Mouse (Mus musculus) common myeloid progenitor, adult 5-6 weeks (primary cell): Measurements from ENCODE around the gene Prdm13. TPM values are rescaled to one million over a fixed set of nuclear protein-coding genes. Genes with fewer than 3 reads are reported as not detected.

Source experiments
- ATAC-seq: replicated peaks from 2 replicates; pipeline ENCODE4 v1.8.0; 2016; ENCODE audit warnings: low read depth, mild to moderate bottlenecking, moderate TSS enrichment, inconsistent platforms; ENCODE audit not compliant: poor library complexity, severe bottlenecking
- total RNA-seq: library from RNA; stranded (forward); fragments of 200-1000, 187-1606 nt; gene quantifications from 2 replicates; pipeline ENCODE4 v1.2.3, GENCODE M21; 2017

Gene Prdm13
- total RNA-seq, 1 experiment from 2014 or later: not detected

DNA sequence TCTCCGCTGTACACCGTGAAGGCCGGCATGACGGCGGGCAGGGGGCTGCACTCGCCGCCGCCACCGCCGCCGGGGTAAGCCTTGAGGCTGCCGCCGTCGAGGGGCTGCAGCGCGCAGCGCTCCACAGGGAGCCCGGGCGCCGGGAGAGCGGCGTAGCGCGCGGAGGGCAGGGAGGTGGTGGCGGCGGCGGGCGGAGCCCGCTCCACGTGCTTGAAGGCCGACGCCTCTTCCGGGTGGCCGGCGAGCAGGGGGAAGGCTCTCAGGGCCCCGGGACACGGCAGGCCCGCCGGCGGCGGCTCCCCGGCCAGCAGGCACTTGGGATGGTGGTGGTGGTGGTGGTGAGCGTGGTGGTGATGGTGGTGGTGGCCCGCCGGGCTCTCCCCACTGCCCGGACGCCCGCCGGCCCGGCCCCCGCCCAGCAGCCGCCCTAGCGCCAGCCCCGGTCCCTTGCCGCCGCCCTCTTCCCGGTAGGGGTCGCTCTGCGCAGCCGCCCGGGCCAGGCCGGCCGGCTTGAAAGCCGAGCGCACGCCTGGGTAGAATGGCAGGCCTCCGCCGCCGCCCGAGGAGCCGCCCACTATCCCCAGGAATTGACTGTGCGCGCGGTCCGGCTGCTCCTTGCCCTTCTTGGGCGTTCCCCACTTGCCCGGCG, 6.7 kb downstream of the Prdm13 start:
- peak; percentile 64 for ATAC-seq

GRCm38 (mm10) chr4:21678101-21678974, 7.4 kb downstream of the Prdm13 start:
- ATAC-seq: peak; percentile 13; the same call in 1 of the 2 replicates

GRCm38 (mm10) chr4:21674691-21675090, 11.1 kb downstream of the Prdm13 start:
- ATAC-seq: no peak

DNA sequence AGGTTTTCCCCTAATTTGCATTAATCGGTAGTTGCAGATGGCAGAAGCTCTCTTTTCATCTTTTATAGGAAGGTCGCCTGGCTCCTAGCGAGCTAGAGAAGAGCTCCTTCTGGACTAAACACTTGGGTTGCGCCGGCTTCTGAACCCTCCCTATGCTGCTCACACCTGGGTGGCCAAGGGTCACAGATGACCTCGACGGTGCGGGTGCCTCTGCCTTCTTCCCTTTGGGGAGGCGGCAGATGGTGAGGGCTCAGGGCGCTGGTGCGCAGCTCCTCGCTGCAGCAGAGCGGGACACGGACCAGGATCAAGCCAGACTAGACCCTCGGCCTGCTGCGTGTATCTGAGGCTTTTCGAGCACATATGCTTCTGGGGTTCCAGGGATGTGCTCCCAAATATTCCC, 11.7 kb downstream of the Prdm13 start:
- no peak for ATAC-seq

DNA sequence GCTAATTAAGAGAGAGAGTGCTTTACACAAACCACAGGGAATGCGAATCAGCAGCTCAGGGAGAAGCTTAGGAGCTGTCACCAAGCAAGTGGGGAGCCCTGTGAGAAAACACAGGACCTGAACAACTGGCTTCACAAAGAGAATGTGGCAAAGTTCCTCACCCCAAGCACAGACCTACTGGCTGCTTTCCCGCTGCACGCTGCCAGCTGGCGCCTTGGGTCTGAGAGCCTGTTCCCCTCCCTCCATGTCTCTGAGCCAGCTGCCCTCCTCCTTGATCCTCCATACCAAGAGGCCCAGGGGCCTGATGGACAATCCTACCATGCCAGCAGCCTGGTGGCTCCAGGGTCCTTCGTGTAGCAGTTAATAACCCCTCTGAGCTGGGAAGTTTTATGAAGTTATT, 19.8 kb downstream of the Prdm13 start:
- ATAC-seq: no peak

DNA sequence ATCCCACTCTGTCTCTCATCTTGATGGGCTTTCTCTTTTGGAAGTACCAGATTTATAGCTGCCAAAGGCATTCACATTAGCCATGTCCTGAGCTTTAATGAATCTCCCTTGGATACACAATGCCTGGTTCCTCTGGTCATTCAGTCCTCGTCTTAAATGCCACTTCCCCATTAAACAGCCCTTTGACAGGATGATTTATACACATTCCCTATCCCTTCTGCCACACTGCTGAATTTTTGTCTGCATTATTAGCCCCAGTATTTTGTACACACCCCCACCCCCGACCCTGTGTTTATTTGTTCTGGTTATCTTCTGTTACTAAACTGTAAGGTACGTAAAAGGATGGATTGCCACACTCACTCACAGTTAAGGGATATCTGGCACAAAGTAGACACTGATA, 27.6 kb downstream of the Prdm13 start:
- ATAC-seq: no peak

- ATAC-seq: no peak
Measured at GRCm38 (mm10) chr4:21629275-21629583, 56.5 kb downstream of the Prdm13 start.

DNA sequence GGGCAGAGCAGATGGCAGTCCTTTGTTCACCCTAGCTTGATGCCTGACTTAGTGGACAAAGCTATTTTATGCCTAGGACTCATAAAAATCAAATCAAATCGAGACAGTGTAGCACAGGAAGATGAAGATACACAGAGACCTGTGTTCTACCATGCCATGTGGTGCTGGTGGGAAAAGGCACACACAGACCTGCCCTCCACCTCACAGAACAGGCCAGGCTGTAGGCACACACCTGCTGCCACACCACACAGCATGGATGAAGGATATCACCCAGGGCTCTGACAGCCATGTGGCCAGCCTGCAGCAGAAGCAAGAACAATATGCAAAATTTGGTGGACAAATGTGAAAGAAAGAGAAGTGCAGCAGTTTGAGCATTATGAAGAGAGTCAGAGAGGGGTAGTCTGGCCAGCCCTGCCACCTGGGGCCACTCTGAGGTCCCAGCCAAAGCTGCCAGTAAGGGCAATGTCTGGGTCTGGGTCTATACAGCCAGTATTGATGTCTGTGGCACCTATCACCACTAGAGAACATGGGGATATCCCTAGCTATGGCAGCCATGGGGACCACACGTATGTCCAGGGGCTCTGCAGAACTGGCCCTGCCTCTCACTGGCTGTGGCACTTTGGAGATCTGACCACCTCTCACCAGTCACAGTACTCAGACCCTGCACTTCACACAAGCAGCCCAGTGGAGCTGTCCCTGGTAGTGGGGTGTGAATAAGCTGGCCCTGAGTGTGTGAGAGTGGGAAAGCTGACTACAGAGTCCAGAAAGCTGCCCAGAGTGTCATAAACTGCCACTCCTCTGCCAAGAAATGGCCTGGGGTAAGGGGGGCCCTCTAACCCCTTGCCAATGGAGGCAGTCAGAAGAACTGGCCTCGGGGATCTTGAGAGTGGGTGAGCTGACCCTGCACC, 57.1 kb downstream of the Prdm13 start:
- ATAC-seq: no peak

Other genes with a start within 250 kb of the Prdm13 start
- 28.0 and 32.1 TPM in 2 replicates for gene Ccnc, start 41.7 kb upstream of the Prdm13 start, total RNA-seq
- gene Usp45, start 81.2 kb upstream of the Prdm13 start, total RNA-seq: 17.6 and 29.0 TPM in 2 replicates
- 5.3 and 6.9 TPM in 2 replicates for gene Tstd3, start 81.2 kb upstream of the Prdm13 start, total RNA-seq
- gene Pnisr, start 161.6 kb upstream of the Prdm13 start, total RNA-seq: 115 and 116 TPM in 2 replicates
- gene Coq3, start 193.7 kb upstream of the Prdm13 start, total RNA-seq: 11.1 and 15.5 TPM in 2 replicates
- gene Faxc, start 245.4 kb upstream of the Prdm13 start, total RNA-seq: not detected in 2 replicates